Mouse (Mus musculus): ENCODE results near the gene Aqr.

DNA sequence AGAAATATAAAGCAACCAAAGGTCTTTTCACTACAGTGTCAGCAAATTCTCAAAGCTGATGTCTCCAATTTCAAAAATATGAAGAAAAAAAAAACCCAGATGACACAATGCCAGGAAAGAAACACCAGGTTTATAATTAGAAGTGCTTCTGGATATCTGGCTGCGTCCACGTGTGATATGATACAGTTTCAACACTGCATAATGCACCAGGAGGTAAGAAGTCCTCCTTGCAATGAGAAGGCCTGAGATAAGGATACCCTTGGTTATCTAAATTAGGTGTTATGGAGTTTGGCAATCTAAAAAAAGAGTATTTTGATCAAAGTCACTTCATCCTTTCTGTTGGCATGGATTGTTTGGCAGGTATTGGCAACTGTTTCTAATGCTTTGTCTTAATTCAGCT is 114.9 kb downstream of the Aqr start:
- no peak for TF ChIP-seq CTCF (IDR thresholded peaks at IDR 0.05; ENCODE audit: low read depth, low read length)
- no peak for TF ChIP-seq POLR2A (IDR thresholded peaks at IDR 0.05; ENCODE audit: borderline replicate concordance, low read depth, low read length)
